Mouse (Mus musculus) megakaryocyte, embryonic 14.5 days (primary cell): ENCODE measurements around the gene Tspan1.

Source experiments
- FLI1 ChIP-seq: IDR thresholded peaks from 2 replicates; pipeline ENCODE4 v1.6.1; 2012; ENCODE audit warnings: low read length, inconsistent platforms, mixed read lengths
- GATA1 ChIP-seq: IDR thresholded peaks from 3 replicates; pipeline ENCODE4 v1.6.1; 2012; ENCODE audit warnings: mixed read lengths, low read length, inconsistent platforms, borderline replicate concordance

- TF ChIP-seq GATA1 (no peak), FLI1 (no peak)
Observed at GRCm38 (mm10) chr4:116192286-116192835, 25.0 kb upstream of the Tspan1 start.
